Mouse (Mus musculus) right cerebral cortex, postnatal 10 days (tissue): ENCODE results near the gene 6430548M08Rik.

Source experiments
- DNase-seq, 2 experiments: peaks; one replicate each; pipeline ENCODE4 v3.0.0; 2021; ENCODE audit warnings: low spot score in 2 of 2

The 6430548M08Rik gene

DNA sequence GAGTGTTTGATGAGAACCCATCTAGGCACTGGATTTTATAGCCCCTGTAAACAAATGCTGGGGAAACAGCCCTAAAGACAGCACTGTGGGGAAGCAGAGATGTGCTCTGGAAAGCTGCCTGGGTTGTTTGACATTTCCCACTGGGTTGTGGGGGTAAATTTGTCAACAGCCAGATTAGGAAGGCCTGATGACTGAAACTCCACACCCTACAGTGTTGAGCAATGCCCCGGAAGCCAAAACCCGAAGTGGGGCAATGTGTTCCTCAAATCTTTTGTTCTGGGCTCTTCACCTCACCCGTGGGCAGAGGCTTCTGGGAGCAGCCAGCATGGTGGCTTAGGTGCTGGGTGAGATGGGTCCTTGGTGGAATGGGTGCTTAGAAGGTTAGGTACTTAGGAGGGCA lies 4.8 kb upstream of the 6430548M08Rik start:
- no peak for DNase-seq

DNA sequence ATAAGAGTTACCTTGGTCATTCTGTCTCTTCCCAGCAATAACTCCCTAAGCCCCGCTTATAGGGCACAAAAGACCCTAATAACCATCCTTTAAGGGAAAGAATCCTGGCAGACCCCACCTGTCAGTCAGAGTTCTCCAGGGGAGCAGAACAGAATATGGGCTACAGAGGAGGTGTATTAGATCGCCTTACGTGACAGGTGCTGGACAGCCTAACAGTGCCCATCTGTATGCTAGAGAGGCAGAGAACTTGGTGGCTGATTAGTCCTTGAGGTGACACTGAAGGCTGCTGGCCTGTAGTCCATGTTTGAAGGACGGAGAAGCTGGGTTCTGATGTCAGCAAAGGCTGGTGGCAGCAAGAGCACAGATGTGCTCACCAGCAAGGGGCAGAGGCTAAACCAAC lies 3.0 kb upstream of the 6430548M08Rik start:
- no peak for DNase-seq

DNA sequence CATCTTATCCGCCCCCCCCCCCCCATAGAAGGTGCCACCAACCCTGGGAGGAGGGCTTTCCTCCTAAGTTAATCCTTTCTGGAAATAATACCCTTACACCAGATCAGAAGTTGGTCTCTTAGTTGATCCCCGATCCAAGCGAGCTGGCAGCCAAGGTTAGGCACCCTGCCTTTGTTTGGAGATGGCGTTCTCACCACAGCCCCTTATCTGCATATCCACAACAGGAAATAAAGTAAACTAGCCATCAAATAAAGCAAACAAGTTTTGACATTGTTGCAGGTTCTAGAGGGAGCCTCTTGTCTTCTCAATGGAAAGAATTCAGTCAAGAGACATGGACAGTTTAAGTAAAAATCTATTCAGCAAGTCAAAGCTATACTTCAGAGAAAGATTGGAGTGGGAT lies 2.6 kb upstream of the 6430548M08Rik start:
- no peak for DNase-seq

DNA sequence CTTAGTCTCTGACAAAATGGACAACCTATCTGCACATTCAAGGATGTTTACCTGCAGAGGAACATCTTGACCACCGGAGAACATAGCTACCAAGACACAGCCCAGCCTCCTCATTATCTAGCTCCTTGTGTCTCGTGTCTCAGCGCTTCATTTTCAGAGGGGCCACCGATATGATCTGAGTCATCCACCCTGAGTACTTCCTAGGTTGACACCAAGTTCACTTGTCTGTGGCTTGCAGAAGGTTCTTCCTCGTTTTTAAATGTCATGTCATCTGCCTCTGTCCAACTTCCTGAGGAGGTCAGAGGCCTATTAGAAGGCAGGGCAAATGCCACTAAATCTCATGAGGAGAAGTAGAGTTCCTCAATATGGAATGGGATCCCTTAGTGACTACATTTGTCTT lies 1.4 kb upstream of the 6430548M08Rik start:
- no peak for DNase-seq

DNA sequence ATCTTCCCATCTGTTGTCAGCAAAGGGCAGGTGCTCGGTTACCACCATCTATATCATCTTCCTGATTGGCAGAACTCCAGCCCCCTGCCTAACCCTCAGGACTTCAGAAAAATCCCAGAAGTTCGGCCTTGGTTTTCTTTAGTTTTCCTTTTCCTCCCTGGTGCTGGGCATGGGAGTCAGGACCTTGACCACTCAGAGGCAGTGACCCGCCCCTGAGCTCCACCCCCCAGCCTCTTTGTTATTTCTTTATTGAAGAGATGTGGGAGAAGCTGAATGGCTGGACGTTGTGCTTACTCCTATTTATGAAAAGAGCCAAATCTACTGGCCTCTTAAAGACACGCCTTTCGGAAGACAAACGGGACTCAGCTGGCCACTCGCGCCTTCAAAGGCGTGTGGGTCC lies 646 bp upstream of the 6430548M08Rik start:
- no peak for DNase-seq

DNA sequence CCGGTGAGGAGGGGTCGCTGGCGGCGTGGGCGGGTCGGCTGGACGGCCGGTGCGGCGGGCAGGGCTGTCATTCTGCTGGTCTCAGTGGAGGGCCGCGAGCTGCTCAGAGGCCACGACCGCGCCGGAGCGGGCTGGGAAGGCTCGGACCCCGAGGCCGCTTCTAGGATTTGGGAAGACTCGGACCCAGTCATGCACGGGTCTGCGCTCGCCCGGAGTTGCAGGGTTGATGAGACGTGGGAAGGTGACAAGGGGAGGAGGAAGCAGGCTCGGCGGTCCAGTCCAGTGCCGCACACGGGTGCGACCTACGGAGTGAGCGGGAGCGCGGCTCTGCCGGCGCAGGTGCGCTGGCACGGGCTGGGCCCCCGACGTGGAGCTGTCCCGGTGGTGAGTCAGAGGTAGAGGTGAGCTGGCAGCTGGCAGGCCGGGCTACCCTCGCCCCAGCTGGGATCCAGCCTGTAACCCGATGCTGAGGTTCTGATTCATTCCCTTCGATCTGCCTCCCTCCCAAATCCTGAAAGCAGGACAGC lies 426 bp downstream of the 6430548M08Rik start:
- DNase-seq, result no peak

DNA sequence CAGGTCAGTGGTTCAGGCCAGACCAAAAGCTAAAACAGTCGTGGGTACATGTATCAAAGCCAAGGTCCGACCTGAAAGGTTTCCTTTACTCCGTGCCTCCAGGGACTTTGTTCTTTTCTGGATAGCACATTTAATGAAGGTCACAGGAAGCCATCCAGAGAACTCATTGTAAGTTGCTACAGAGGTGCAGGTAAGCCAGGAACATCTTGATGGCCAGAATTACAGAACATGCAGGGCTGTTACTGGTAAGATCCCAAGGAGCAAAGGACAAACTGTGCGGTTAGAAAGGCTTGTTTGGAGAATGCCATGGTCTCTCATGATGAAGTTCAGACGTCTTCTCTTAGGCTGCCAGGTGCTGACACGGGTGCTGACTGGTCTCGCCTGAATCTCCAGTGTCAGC lies 2.6 kb downstream of the 6430548M08Rik start:
- no peak for DNase-seq

DNA sequence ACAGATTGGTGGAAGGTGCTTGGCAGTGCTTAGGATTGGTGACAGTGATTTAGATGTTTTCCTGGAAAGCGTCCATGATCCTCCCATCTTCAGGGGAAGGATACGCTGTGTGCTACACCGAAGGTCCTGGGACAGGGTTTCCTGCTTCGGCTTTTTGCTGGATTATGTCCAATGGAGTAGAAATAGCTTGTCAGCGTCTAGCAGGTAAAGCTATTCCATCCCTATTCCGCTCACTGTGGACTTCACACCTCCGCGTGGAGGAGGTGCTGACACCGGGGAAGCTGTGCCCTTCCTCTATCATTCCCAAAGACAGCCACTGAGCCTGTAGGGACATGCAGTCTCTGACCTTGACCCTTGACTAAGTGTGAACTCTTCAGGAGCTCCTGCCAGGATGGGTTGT lies 4.2 kb downstream of the 6430548M08Rik start:
- no peak for DNase-seq

DNA sequence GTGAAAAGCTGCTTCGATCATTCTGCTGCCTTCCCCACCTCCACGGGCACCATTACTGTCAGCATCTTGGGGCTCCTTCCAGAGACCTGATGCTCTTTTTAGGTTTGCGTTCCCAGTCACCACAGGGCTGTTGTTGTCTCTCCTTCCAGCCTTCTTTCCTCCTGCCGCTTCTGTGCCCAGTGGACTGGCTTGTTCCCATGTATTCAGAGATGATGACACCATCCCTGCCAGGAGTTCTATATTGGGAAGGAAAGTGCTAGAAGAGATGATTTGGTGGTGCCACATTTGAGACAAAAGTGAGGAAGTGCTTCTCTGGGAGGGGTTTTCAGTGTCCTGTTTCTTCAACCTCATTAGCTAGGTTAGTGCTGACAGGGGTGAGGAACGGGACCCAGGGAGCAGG lies 4.9 kb downstream of the 6430548M08Rik start:
- DNase-seq, result peak in 1 of 2 experiments; percentile 56

DNA sequence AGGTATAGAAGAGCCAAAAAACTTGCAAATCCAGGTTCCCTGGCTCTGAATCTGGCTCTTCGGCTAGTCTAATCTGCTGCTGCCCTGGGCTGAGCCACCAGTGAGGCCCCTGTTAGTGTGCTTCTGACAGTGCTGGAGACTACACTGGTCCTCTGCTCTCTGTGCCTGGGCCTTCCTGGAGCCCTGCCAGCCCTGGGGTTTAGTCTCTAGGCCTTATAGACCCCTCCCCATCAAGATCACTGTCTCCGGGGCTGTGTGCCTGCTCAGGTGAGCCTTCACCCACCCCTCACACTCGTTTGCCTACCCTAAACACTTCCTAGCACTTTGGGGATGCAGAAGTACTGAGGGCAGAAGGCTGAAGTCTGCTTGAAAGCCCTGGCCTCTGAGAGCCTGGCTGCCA lies 5.5 kb downstream of the 6430548M08Rik start:
- DNase-seq, result no peak

DNA sequence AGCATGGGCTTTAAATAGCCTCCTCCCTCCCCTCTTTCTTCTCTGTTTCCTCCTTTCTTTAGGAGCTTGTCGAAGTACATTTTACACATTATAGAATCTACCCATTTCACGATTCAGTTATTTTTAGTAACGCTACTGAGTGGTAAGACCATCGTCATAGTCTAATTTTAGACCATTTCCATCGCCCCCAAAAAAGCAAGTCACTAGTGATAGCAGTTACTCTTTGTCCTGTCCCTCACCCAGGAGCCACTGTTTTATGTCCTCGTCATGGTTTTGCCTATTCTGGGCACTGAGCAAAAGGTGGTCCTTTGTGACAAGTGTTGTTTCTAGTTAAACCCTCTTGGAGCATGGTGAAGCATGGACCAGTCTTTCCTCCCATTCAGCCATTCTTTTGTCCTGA lies 6.0 kb downstream of the 6430548M08Rik start:
- DNase-seq, result no peak

DNA sequence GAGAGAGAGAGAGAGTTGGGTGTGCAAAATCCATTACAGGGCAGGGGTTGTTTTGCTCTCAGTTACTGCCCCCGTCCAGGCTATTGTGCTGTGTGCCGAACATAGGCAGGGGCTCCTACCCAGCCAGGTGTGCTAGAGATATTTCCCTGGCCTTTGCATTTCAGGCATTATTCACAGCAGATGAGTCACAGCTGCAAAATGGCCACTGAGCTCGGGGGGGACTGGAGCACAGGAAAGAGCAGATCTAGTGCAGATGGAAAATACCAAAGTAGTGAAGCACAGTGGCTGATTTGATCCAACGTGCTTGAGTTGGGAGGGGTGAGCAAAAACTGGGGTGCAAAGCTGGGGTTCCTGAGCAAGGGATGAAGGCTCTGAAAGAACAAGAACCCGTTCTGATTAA lies 7.0 kb downstream of the 6430548M08Rik start:
- no peak for DNase-seq

DNA sequence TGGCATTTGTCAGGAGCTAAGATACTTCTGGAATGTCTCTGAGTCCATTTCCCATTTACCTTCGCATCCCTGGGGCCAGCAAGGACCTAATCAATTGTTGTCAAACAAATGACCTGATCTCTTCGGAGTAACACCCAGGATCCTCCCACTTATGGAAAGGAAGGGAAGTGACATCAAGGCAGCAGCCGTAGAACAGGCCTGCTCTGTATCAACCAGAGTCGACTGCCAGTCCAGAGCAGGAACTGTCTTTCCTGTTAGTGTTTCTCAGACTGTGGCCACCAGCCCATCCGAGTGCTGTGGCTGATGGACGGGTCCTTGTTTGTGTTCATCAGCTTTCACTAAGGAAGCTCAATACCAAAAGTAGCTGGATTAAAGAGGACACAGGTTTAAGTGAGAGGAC lies 10.3 kb downstream of the 6430548M08Rik start:
- DNase-seq, result no peak

DNA sequence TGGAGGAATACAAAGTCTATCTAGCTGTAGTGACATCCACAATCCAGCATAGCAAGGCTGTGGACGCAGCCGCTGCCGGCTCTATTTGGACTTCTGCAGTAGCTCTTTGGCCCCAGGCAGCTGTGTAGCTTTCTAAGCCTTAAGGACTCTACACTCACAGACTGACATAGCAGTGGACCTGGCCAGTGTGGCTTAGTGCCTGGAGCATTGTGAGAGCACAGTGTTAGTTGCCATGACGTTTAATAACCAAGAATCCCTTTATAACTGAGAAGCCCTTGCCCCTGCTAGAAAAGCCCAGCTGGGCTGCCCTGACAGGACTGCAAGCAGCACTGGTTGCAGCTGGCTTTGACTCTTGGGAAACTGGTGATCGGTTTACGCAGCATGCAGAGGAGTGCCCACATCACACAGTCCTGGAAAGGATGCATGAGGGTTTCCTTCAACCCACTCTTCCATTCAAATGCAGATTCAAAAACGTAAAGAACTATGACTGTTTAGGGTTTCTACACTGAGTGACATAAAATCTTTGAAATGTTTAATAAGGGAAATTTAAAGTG lies 11.0 kb downstream of the 6430548M08Rik start:
- no peak for DNase-seq

DNA sequence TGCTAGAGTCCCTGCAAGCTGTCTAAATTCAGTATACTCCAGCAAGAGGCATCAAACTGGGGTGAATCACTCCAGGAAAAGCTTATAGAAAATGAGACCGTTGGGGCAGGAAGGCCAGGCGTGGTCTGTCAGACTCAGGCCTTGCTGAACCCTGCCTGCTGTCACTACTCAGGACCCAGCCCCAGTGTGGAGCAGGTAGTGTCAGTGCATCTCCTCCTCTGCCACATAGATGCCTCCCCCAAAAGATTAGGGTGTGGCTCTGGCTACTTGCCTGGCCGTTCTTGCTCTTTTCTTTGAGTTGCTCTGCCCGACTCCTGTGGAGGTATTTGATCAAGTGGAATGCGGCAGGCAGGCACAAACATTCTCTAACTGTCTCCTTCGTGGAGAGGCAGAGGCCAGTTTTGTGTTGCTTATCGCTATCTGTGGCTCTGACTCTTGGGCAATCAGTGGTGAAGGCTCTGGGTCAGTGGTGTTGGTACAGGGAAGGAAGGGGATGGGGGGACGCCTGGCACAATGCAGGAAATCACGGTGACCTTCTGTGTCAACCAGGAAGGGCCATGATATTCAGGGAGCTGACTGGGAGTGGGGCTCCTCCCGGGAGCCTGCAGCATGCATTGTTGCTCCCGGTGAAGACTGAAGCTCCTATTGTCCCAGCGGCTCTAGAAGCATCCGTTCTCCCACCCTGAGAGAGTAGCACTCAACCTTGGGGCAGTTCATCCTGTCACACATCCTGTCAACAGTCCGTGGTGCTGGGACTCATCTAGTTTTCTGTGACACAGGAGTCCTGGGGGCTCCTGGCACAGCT lies 12.6 kb downstream of the 6430548M08Rik start:
- DNase-seq, result no peak

DNA sequence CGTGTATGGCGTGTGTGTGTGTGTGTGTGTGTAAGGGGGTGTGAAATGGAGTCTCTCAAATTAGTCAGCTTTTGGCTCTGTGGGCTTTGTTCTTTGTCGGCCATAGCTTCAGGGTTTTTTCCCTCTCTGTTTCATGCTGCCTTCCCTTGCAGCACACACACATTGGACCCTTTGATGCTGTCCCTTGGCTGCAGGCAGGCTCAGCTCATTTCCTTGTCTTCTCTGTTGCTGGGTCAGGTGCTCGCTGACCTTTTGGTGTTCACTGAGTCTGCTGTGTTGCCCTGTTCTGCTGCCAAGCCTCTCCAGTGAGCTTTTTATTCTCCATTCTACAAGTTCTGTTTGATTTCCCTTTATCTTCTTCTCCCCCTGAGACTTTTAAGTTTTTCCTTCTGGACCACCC lies 15.6 kb downstream of the 6430548M08Rik start:
- DNase-seq, result no peak

DNA sequence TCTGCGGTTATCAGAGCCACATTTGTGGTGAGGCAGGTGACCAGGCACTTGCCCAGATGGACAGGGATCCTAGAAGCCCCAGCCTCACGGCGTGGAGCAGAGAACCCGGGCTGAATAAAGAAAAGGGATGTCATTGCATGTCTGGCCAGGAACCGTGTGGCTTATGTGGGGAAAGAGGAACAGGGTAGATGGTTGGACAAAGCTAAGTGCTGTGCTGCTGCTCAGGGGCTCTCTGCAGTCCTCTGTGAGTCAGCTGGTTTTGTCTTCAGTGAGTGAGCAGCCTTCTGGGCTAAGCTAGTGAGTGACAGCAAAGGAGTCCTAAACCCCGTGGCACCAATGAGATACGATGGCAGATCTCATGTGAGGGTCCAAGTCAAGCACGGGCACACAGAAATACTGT lies 17.2 kb downstream of the 6430548M08Rik start:
- no peak for DNase-seq

DNA sequence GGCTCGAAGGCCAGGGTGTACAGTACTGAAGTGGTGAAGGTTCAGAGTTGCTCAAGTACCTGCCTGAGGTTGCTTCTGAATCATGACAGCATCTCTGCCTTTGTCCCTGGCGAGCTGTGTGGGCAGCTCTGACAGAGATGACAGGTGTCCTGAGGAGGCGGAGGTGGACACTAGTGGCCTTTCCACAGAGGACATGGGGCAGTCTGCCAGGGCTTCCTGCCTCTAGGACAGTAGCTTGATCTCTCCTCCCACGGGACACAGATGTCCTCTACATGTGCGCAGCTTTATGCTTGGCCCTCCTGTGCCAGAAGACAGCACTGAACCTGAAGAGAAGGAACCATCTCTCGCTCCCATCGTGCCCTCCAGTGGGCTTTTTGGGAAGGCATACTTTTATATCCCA lies 19.2 kb downstream of the 6430548M08Rik start:
- DNase-seq, result no peak

DNA sequence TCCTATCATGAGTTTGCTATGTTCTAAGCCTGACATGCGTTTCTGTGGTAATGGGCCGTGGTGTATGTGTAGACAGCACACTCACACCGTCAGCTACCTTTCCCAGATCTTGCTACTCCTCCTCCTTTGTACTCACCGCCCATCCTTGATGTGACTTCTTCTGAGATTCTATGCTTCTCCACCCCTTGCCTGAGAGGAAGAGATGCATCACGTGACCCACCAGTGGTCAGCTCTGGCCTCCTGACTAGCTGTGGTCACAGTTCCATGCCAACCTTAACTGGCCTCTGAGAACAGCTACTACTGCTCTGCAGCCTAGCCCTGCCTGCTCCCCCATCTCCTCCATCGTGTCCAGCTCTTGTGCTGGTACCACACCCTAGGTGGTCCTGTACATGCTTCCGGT lies 21.7 kb downstream of the 6430548M08Rik start:
- DNase-seq, result no peak

DNA sequence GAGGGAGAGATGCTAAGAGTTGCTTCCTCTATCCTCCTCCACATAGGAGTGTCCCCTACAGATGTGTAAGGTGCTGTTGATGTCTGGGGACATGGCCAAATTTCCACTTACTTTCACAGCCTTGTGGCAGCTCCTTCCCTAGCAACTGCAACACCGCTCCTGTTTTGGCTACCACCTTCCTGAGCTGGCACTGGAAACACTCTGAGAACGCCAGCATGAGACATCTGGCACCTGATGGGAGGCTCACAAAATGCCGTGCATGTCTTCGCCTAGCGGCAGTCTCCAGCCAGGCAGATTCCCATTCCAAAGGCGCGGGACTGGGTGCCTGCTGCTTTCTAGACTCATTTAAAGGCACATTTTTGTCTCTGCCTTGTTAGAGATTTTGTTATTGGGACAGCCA lies 22.7 kb downstream of the 6430548M08Rik start:
- peak; percentile 79 to 88 for DNase-seq

DNA sequence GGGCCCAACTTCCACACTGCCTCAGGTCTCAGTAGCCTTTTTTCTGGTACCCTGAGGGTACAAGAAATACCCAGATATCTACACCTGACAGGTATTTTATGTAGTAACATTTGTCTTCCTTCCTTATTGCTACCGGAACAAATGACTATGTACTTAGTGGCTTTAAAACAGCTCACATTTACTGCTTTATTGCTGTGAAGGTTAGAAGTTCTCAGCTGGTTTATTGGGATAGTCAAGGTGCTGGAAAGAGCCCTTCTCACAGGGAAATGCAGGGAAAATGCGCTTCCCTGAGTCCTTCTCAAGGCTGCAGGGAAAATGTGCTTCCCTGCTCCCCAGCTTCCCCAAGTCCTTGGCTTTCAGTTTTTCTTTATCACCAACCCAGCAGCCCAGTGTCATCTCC lies 25.0 kb downstream of the 6430548M08Rik start:
- DNase-seq, result no peak

DNA sequence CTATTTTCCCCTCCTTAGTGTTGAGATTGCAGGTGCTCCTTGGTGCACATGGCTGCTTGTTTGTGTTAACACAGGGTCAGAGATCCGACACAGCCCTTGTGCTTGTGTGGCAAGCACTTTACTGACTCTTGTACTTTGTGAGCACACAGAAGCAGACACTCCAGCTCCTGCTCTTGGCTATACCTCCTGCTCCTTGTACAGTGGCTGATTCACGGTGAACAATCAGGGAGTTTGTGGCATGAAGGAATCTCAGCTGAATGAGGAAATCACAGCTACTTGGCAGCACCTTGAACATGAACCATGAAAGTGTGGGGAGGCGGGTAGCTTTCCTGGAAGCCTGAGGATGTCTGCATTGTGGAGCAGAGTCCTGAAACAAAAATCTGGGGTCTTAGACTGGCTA lies 26.8 kb downstream of the 6430548M08Rik start:
- no peak for DNase-seq

DNA sequence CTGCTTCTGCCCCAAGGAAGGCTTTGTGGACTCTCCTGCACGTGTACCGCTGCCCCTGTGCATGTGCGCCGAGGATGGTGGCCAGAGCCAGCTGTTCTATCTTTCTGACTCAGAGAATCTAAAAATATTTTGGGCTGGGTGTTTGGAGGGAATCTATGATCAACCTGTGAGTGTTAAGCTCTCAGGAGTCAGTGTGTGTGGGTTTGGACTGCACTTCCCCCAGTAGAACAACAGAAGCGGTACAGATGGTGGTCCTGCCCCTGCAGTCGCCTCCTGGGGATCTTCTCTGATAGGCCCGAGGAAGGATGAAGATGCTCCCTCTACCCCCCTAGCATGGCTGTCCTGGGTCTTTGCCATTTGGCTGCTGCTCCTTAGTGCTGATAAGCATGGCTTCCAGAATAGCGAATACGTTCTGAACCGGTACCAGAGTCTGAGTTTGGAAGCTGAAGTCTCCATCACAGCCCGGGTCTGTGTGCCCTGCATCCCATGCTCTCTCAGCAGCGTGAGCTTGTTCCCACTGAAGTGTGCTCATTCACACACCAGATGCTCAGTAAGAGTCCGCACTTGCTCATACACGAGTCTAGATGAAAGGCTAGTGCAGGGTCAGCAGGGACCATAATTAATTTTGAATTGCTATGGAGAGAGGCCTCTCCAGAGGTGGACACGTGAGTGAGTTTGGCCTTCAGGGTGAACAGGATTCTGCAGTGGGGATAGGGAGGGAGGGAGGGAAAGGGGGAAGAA lies 30.1 kb downstream of the 6430548M08Rik start:
- DNase-seq, result peak; percentile 59 to 63
